Mouse (Mus musculus) right cerebral cortex, adult 18-20 months (tissue): ENCODE results near the gene Olfr292.

Experiments
- DNase-seq: peaks from one replicate; pipeline ENCODE4 v3.0.0; 2022; ENCODE audit warnings: mixed read lengths

The Olfr292 gene

GRCm38 (mm10) chr7:86688030-86688429, at the start of gene Olfr292:
Gene Olfr292, plus strand, starts transcription at chr7:86688330.
- DNase-seq, result no peak

- no peak for DNase-seq
Measured at GRCm38 (mm10) chr7:86648761-86649160, 39.4 kb upstream of the Olfr292 start, which contains the start of gene Olfr293. Gene Olfr293, plus strand, starts transcription at chr7:86649061.

GRCm38 (mm10) chr7:86725013-86725412, 36.9 kb downstream of the Olfr292 start:
- DNase-seq, result no peak
